Mouse (Mus musculus) 3134 (cell line): Measurements from ENCODE around the gene Tbcb.
A peak's percentile ranks its signal among the peaks of the same experiment; 100 is the strongest.
"Not testable (repeated sequence)": the region's sequence is repeated elsewhere in the genome, so short reads cannot be mapped to it uniquely, and the experiment has no call there.

Experiments used
- DNase-seq: peaks from one replicate; pipeline ENCODE4 v3.0.0-alpha.2; 2011; ENCODE audit warnings: low spot score; ENCODE audit not compliant: insufficient read length; ENCODE audit errors: extremely low read depth

Tbcb gene

GRCm38 (mm10) chr7:30224206-30224605 is 7.9 kb downstream of the Tbcb start:
- no peak for DNase-seq

- no peak for DNase-seq
These were observed 9.9 kb downstream of the Tbcb start for GRCm38 (mm10) chr7:30222205-30222604.

GRCm38 (mm10) chr7:30221433-30221832 is 10.6 kb downstream of the Tbcb start:
- no peak for DNase-seq

GRCm38 (mm10) chr7:30220008-30220356 is 12.1 kb downstream of the Tbcb start:
- DNase-seq = no peak

GRCm38 (mm10) chr7:30219293-30220007 is 12.6 kb downstream of the Tbcb start:
- DNase-seq = no peak

- no peak for DNase-seq
These were observed 14.8 kb downstream of the Tbcb start for GRCm38 (mm10) chr7:30217277-30217676.

GRCm38 (mm10) chr7:30216723-30217151 is 15.3 kb downstream of the Tbcb start:
- peak; percentile 75 for DNase-seq

- no peak for DNase-seq
These were observed 16.2 kb downstream of the Tbcb start for GRCm38 (mm10) chr7:30215875-30216274.

- no peak for DNase-seq
These were observed 18.2 kb downstream of the Tbcb start for GRCm38 (mm10) chr7:30213881-30214280.

GRCm38 (mm10) chr7:30211025-30211424 is 21.0 kb downstream of the Tbcb start:
- DNase-seq = no peak

- DNase-seq = not testable (repeated sequence)
These were observed 25.7 kb downstream of the Tbcb start for GRCm38 (mm10) chr7:30206364-30206763.

GRCm38 (mm10) chr7:30205383-30205782 is 26.7 kb downstream of the Tbcb start:
- no peak for DNase-seq

GRCm38 (mm10) chr7:30204380-30204779 is 27.7 kb downstream of the Tbcb start:
- DNase-seq = no peak

GRCm38 (mm10) chr7:30202895-30203690 is 29.0 kb downstream of the Tbcb start:
- peak; percentile 41 for DNase-seq

GRCm38 (mm10) chr7:30200661-30201060 is 31.4 kb downstream of the Tbcb start:
- DNase-seq = not testable (repeated sequence)

GRCm38 (mm10) chr7:30200200-30200599 is 31.9 kb downstream of the Tbcb start:
- no peak for DNase-seq

GRCm38 (mm10) chr7:30199498-30200139 is 32.5 kb downstream of the Tbcb start:
- no peak for DNase-seq

GRCm38 (mm10) chr7:30198481-30198971 is 33.5 kb downstream of the Tbcb start, which contains the start of gene Capns1:
Gene Capns1, minus strand, starts transcription at chr7:30198811.
- peak; percentile 64 for DNase-seq

- peak; percentile 28 for DNase-seq
These were observed 34.4 kb downstream of the Tbcb start for GRCm38 (mm10) chr7:30197592-30198129.

GRCm38 (mm10) chr7:30196171-30196570 is 35.9 kb downstream of the Tbcb start:
- peak; percentile 71 for DNase-seq

- DNase-seq = no peak
These were observed 36.6 kb downstream of the Tbcb start for GRCm38 (mm10) chr7:30195461-30195860.
